Mouse (Mus musculus): ENCODE data around the gene Pkd2.

GRCm38 (mm10) chr5:104458832-104459705 lies at the start of gene Pkd2:
- TF ChIP-seq POLR2A (IDR thresholded peaks at IDR 0.05; ENCODE audit: low read depth, low read length) (peak; percentile 74), CTCF (IDR thresholded peaks at IDR 0.05; ENCODE audit: borderline replicate concordance, insufficient read depth, low read length) (no peak)

Measured in embryonic fibroblast, embryonic 13.5 days (primary cell).